Mouse (Mus musculus) kidney, postnatal 0 days (tissue): Measurements from ENCODE around the gene Lpp. TPM values are rescaled to one million over a fixed set of nuclear protein-coding genes. Genes with fewer than 3 reads are reported as not detected.

Experiments
- ATAC-seq: fragments of 200-750 bp; cut with Nextera tagmentation; replicated peaks from 2 replicates; pipeline ENCODE4 v1.8.0; 2017; ENCODE audit warnings: low read depth, moderate number of reproducible peaks, moderate TSS enrichment, moderate library complexity; ENCODE audit not compliant: low FRiP score
- DNase-seq: peaks from one replicate; pipeline ENCODE4 v3.0.0-alpha.2; 2016; ENCODE audit warnings: low spot score
- H3K27ac ChIP-seq: fragments of 300-500 bp; sonication (generic); 2 replicates; pipeline ENCODE4 v1.5.1; 2014; ENCODE audit warnings: mild to moderate bottlenecking
- H3K27me3 ChIP-seq: fragments of 300-500 bp; sonication (generic); 2 replicates; pipeline ENCODE4 v1.6.1; 2014; ENCODE audit warnings: low read length, mixed read lengths; ENCODE audit not compliant: insufficient read depth
- H3K36me3 ChIP-seq: fragments of 300-500 bp; sonication (generic); 2 replicates; pipeline ENCODE4 v1.6.1; 2014; ENCODE audit warnings: low read length, mixed read lengths; ENCODE audit not compliant: insufficient read depth
- H3K4me1 ChIP-seq: fragments of 300-500 bp; sonication (generic); replicated peaks from 2 replicates; pipeline ENCODE4 v1.6.1; 2014; ENCODE audit warnings: antibody characterized with exemption, low read length, mixed read lengths; ENCODE audit not compliant: insufficient read depth
- H3K4me2 ChIP-seq: fragments of 300-500 bp; sonication (generic); 2 replicates; pipeline ENCODE4 v1.6.1; 2014; ENCODE audit warnings: mild to moderate bottlenecking, low read length, moderate library complexity, mixed read lengths
- H3K4me3 ChIP-seq: fragments of 300-500 bp; sonication (generic); replicated peaks from 2 replicates; pipeline ENCODE4 v1.5.1; 2014; ENCODE audit warnings: low read depth, low read length
- H3K9ac ChIP-seq: fragments of 300-500 bp; sonication (generic); 2 replicates; pipeline ENCODE4 v1.6.1; 2014; ENCODE audit warnings: low read depth, low read length
- H3K9me3 ChIP-seq: fragments of 300-500 bp; sonication (generic); replicated peaks from 2 replicates; pipeline ENCODE4 v1.6.1; 2016; ENCODE audit warnings: low read length, inconsistent platforms, mixed read lengths
- CTCF ChIP-seq: IDR thresholded peaks from 2 replicates; pipeline ENCODE4 v1.5.1; 2016; ENCODE audit warnings: antibody characterized with exemption, low read depth, mild to moderate bottlenecking, moderate library complexity
- WGBS: fragments of 180-500 bp; shearing (Covaris S2); extraction: QIAGEN DNeasy Blood & Tissue Kit; methylation state at CpG from one replicate; pipeline ENCODE4 v1.1.7; 2014; 5-methylcytosine and 5-hydroxymethylcytosine counted together
- polyA plus RNA-seq: library from polyadenylated mRNA; unstranded; fragments of >200 nt; fragmentation: Nextera tagmentation; extraction: Ambion mirVana; gene quantifications from 2 replicates; pipeline ENCODE4 v1.2.1, GENCODE M21; 2015

Gene Lpp
- polyA plus RNA-seq, 1 experiment from 2014 or later, result 32.9 TPM

DNA sequence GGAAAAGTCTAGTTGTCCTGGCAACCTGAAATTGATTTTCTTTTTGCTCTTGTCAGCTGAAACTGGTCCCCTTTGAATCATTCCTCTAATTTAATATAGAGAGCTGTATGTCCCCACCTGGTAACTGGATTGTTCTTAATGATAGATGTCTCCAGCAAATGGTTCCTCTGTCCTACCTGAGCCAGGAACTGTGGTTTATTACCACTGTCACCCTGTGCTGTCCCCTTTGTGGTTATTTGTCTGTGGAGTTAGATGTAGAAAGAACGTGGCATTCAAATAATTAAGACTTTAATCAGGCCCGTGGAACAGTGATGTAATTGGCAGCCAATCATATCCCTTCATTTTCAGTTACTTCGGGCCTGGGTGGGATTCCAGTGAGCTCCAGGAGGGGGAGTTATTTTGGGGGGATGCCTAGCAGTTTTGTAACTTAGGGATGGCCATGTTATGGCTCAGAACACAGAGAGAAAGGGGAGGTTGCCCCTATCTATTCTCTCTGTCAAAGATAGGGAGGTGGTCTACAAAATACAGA is 109.1 kb downstream of the Lpp start:
- Histone ChIP-seq H3K4me2 (no peak overlapping the region), H3K9ac (no peak overlapping the region), H3K27me3 (no peaks in the 10 kb centered on the region), H3K36me3 (no peaks in the 10 kb centered on the region), H3K9me3 (no peaks in the 10 kb centered on the region), H3K27ac (no peak overlapping the region), H3K4me1 (peaks cover 24% of the 10 kb centered on the region), H3K4me3 (no peak overlapping the region)
- DNase-seq (no peak), ATAC-seq (no peak)
- peak; percentile 26; the same call in 1 of the 2 replicates for TF ChIP-seq CTCF
- 78% methylated on average over 3 of the region's 3 CpGs for WGBS

DNA sequence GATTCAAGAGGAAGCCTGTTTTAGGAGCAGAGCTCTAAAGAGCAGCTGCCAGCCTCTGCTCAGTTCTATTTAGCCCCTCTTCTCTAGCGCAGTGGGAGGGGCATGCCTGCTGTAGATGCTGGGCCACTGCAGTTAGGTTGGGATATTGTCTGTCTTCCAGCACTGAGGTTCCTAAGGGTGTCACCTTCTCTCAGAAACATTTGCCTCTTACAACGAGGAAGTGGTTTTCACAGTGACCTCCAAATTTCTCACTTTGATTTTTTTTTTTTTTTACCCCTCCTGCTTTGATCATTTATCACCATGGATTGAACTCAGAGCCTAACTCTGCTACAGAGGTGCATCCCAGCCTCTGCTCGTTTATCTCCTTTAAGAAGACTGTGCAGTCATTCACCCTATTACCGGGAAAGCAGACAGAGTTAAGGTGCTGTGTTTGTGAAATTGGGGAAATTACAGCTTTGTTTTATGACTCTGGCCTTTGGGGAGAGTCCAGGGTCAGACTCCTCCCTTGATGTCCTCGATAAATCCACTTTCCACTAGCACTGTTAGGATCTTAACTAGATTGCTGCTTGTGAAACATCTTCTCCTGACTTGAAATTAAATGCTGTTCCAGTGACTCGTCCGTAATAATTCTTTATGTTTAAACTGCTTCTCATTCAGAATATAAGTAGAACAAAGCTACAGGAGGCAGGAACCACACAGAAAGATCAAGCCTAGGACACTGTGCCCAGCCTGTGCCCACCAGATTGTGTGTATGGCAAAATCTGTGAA is 111.7 kb downstream of the Lpp start:
- Histone ChIP-seq H3K36me3 (no peaks in the 10 kb centered on the region), H3K4me1 (peaks cover 21% of the 10 kb centered on the region), H3K27me3 (no peaks in the 10 kb centered on the region), H3K27ac (no peak overlapping the region), H3K4me3 (no peak overlapping the region), H3K9me3 (no peaks in the 10 kb centered on the region), H3K9ac (no peak overlapping the region), H3K4me2 (no peak overlapping the region)
- 30% methylated on average over 7 of the region's 7 CpGs for WGBS
- no peak for ATAC-seq
- no peak for TF ChIP-seq CTCF
- no peak for DNase-seq

DNA sequence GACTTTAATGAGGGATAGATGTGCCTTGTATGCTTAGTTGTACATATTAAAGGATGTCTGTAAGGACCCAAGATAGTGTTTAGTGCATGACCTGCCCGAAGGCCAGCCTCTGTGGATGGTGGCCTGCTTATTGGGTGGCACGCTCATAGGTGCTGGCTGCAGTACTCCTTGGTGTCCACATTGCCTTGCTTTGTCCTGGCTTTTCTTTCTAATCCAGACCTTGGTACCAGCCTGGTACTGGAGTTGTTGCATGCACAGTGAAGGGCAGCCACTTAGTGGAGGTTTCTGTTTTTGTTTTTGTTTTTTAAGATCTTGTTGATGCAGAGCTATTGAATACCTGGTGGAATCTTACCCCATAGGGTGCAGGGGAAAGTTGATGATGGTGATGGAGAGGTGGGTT is 112.9 kb downstream of the Lpp start:
- WGBS, result 95% methylated on average over 2 of the region's 2 CpGs
- no peaks in the 10 kb centered on the region for H3K9me3 ChIP-seq
- no peak overlapping the region for H3K4me3 ChIP-seq
- TF ChIP-seq CTCF, result no peak
- no peaks in the 10 kb centered on the region for H3K27me3 ChIP-seq
- H3K36me3 ChIP-seq, result no peaks in the 10 kb centered on the region
- DNase-seq, result no peak
- ATAC-seq, result no peak
- H3K9ac ChIP-seq, result no peak overlapping the region
- no peak overlapping the region for H3K4me2 ChIP-seq
- H3K4me1 ChIP-seq, result peaks cover 18% of the 10 kb centered on the region
- H3K27ac ChIP-seq, result no peak overlapping the region

DNA sequence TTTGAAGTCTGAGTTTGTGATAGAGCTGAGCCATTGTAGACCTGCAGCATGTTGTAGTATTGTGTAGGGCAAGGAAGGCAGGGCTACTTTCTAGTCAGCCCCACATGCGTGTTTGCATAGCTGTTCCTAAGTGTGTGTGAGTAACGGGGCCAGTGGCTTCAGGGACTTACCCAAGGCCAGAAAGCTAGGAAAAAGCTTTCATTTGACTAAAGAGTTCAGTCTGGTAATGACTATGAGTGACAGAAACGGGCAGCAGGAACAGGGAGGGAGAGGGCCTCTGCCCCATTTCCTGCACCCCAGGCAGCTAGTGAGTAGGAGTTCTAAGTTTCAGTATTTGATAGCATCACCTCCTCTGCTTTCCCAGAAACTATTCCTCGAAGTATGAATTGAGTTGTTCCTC is 113.4 kb downstream of the Lpp start:
- 33% methylated on average over 4 of the region's 4 CpGs for WGBS
- Histone ChIP-seq H3K4me1 (peaks cover 13% of the 10 kb centered on the region), H3K36me3 (no peaks in the 10 kb centered on the region), H3K9ac (no peak overlapping the region), H3K4me3 (no peak overlapping the region), H3K27ac (no peak overlapping the region), H3K4me2 (no peak overlapping the region), H3K9me3 (no peaks in the 10 kb centered on the region), H3K27me3 (no peaks in the 10 kb centered on the region)
- ATAC-seq (no peak), DNase-seq (no peak)
- TF ChIP-seq CTCF, result no peak

DNA sequence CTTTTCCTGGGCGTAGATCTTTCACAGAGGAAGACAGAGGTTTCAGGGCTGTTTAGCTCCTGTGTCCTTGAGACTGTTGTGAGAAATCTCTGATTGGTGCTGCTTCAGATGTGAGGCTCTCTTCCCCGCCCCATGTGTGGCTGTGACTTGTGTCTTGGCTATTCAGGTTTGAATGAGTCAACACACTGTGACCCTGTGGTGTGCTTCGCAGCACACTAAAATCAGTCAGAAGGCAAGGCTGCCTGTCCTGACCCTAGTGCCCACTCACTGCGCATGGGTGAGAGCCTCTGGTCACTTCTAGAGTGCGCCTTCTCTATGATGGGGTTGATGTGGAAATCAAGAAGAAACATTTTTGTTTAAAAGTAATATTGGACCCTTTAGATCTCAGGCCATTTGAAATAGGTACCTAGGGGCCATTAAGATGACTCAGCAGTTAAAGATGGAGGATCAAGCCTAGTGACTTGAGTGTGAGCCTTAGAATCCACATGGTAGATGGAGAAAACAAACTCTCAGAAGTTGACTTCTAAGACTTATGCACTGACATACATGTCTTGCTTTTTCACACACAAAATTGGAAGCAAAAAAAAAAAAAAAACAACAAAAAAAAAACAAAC is 114.7 kb downstream of the Lpp start:
- no peak overlapping the region for H3K4me2 ChIP-seq
- H3K4me3 ChIP-seq, result no peak overlapping the region
- ATAC-seq (no peak), DNase-seq (no peak)
- TF ChIP-seq CTCF, result no peak
- H3K4me1 ChIP-seq, result peaks cover 13% of the 10 kb centered on the region
- H3K9me3 ChIP-seq, result no peaks in the 10 kb centered on the region
- H3K9ac ChIP-seq, result no peak overlapping the region
- H3K27ac ChIP-seq, result no peak overlapping the region
- H3K27me3 ChIP-seq, result no peaks in the 10 kb centered on the region
- H3K36me3 ChIP-seq, result no peaks in the 10 kb centered on the region
- WGBS, result 94% methylated on average over 5 of the region's 5 CpGs

DNA sequence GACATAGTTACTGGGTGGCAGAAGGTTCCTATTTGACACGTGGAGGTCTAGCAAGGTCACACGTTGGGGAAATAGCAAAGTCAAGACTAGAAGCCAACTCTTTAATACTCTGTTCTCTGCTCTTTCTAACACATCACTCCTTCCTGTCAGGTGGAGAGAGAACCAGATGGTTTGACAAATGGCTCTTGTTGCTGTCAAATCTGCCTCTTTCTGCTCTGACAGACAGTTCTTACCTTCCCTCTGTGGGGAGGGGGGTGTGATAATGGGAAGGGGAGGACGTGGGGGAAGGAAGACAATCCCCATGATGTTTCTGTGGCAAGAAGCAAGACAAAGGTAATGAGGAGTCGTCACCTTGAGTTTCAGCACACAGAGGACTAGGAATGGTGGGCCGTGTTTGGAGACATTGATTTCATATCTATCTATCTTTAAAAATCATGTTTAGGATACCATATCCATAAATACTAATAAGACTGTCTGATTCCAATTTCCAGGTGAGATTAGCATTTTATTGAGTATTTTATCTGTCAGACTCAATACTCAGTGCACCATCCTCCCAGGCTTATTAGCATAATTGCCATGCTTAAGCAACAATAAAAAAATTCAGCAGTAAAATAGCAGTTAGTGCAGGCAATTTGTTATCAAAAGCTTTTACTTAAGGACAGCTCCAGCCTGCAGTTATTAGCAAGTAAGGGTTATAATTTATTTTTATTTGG is 115.9 kb downstream of the Lpp start:
- Histone ChIP-seq H3K9ac (no peak overlapping the region), H3K9me3 (no peaks in the 10 kb centered on the region), H3K4me1 (peaks cover 13% of the 10 kb centered on the region), H3K27ac (no peak overlapping the region), H3K4me2 (no peak overlapping the region), H3K4me3 (no peak overlapping the region), H3K36me3 (no peaks in the 10 kb centered on the region), H3K27me3 (no peaks in the 10 kb centered on the region)
- DNase-seq (no peak), ATAC-seq (no peak)
- TF ChIP-seq CTCF, result no peak
- 76% methylated on average over 5 of the region's 5 CpGs for WGBS
